Mouse (Mus musculus) CH12.LX (cell line): ENCODE results near the gene Mapre1. TPM values are rescaled to one million over a fixed set of nuclear protein-coding genes. Genes with fewer than 3 reads are reported as not detected.

Experiments
- DNase-seq: peaks from one replicate; pipeline ENCODE4 v3.0.0-alpha.2; 2013; ENCODE audit errors: extremely low read depth
- H3K27ac ChIP-seq: 2 replicates; pipeline ENCODE4 v1.5.1; 2012; ENCODE audit warnings: low read depth, mild to moderate bottlenecking, control low read depth, moderate library complexity; ENCODE audit not compliant: insufficient read depth
- H3K27me3 ChIP-seq: replicated peaks from 2 replicates; pipeline ENCODE3; 2012; ENCODE audit warnings: inconsistent platforms
- H3K36me3 ChIP-seq, 2 experiments: replicated peaks in 1 of 2; 2 replicates each; pipeline versions ENCODE3 to v1.6.1; 2012; ENCODE audit warnings: inconsistent platforms in 1 of 2, low read length in 1 of 2, mild to moderate bottlenecking in 1 of 2, mixed read lengths in 1 of 2, moderate library complexity in 1 of 2; ENCODE audit not compliant: control insufficient read depth in 1 of 2, insufficient read depth in 1 of 2
- H3K4me1 ChIP-seq, 2 experiments: 2 replicates each; pipeline ENCODE4 v1.6.1; 2012; ENCODE audit warnings: inconsistent platforms in 1 of 2, moderate library complexity in 1 of 2; ENCODE audit not compliant: insufficient read depth in 2 of 2, control insufficient read depth in 1 of 2
- H3K4me2 ChIP-seq: 2 replicates; pipeline ENCODE4 v1.6.1; 2012; ENCODE audit warnings: low read depth, mild to moderate bottlenecking, control low read depth; ENCODE audit not compliant: poor library complexity, insufficient read depth, severe bottlenecking
- H3K4me3 ChIP-seq, 3 experiments: fragments of 150-350 bp in 1 of 3; sonication (generic) in 1 of 3; replicated peaks in 1 of 3; 2 replicates each; pipeline versions ENCODE3 to v1.5.1; 2011 to 2012; ENCODE audit warnings: low read depth in 2 of 3, low read length in 2 of 3, mild to moderate bottlenecking in 2 of 3, moderate library complexity in 2 of 3, control low read depth in 1 of 3, improper control_type of control experiment in 1 of 3, inconsistent platforms in 1 of 3, mixed read lengths in 1 of 3; ENCODE audit not compliant: poor library complexity in 1 of 3
- H3K79me2 ChIP-seq: replicated peaks from 2 replicates; pipeline ENCODE4 v1.6.1; 2012; ENCODE audit warnings: mild to moderate bottlenecking, moderate library complexity; ENCODE audit not compliant: control insufficient read depth, poor library complexity, insufficient read depth, severe bottlenecking; ENCODE audit errors: extremely low read depth
- H3K9ac ChIP-seq: 2 replicates; pipeline ENCODE4 v1.6.1; 2012; ENCODE audit warnings: low read depth, mild to moderate bottlenecking, control low read depth, moderate library complexity; ENCODE audit not compliant: insufficient read depth
- H3K9me3 ChIP-seq: replicated peaks from 2 replicates; pipeline ENCODE3; 2012; ENCODE audit warnings: low read length, inconsistent platforms, mixed read lengths
- CHD1 ChIP-seq: IDR thresholded peaks from 2 replicates; pipeline ENCODE4 v1.6.1; 2012; ENCODE audit warnings: low read depth, low read length, improper control_type of control experiment, inconsistent platforms
- CHD2 ChIP-seq: IDR thresholded peaks from 2 replicates; pipeline ENCODE4 v1.6.1; 2011; ENCODE audit warnings: low read length, improper control_type of control experiment
- CTCF ChIP-seq, 2 experiments: IDR thresholded peaks in 1 of 2; conservative IDR thresholded peaks in 1 of 2; 2 replicates each; pipeline ENCODE4 v1.5.1; 2011 to 2012; ENCODE audit warnings: low read depth in 2 of 2, low read length in 2 of 2, improper control_type of control experiment in 1 of 2, inconsistent platforms in 1 of 2, mild to moderate bottlenecking in 1 of 2, moderate library complexity in 1 of 2
- ETS1 ChIP-seq: conservative IDR thresholded peaks from 2 replicates; pipeline ENCODE4 v1.6.1; 2012; ENCODE audit warnings: low read depth, mild to moderate bottlenecking, inconsistent platforms, low read length, improper control_type of control experiment, moderate library complexity
- JUND ChIP-seq: conservative IDR thresholded peaks from 2 replicates; pipeline ENCODE4 v1.6.1; 2011; ENCODE audit warnings: low read depth, low read length, improper control_type of control experiment
- MAX ChIP-seq: IDR thresholded peaks from 2 replicates; pipeline ENCODE4 v1.6.1; 2011; ENCODE audit warnings: low read length, improper control_type of control experiment
- MAZ ChIP-seq: IDR thresholded peaks from 2 replicates; pipeline ENCODE4 v1.6.1; 2012; ENCODE audit warnings: low read depth, mild to moderate bottlenecking, inconsistent platforms, low read length, improper control_type of control experiment, moderate library complexity
- MYC ChIP-seq: IDR thresholded peaks from 2 replicates; pipeline ENCODE4 v1.6.1; 2011; ENCODE audit warnings: low read depth, mild to moderate bottlenecking, improper control_type of control experiment, low read length
- NELFE ChIP-seq: IDR thresholded peaks from 2 replicates; pipeline ENCODE4 v1.6.1; 2011; ENCODE audit warnings: low read depth, low read length, improper control_type of control experiment
- NRF1 ChIP-seq: IDR thresholded peaks from 2 replicates; pipeline ENCODE4 v1.6.1; 2014; ENCODE audit warnings: low read depth, mild to moderate bottlenecking, inconsistent platforms, low read length, improper control_type of control experiment, moderate library complexity
- RAD21 ChIP-seq: IDR thresholded peaks from 2 replicates; pipeline ENCODE4 v1.6.1; 2011; ENCODE audit warnings: low read depth, mild to moderate bottlenecking, low read length, improper control_type of control experiment, moderate library complexity
- RCOR1 ChIP-seq: conservative IDR thresholded peaks from 2 replicates; pipeline ENCODE4 v1.6.1; 2012; ENCODE audit warnings: low read depth, mild to moderate bottlenecking, inconsistent platforms, low read length, improper control_type of control experiment
- SMC3 ChIP-seq: IDR thresholded peaks from 2 replicates; pipeline ENCODE4 v1.6.1; 2011; ENCODE audit warnings: low read depth, low read length, improper control_type of control experiment
- TBP ChIP-seq: conservative IDR thresholded peaks from 2 replicates; pipeline ENCODE4 v1.6.1; 2011; ENCODE audit warnings: low read depth, low read length, improper control_type of control experiment
- TCF12 ChIP-seq: IDR thresholded peaks from 2 replicates; pipeline ENCODE4 v1.6.1; 2014; ENCODE audit warnings: low read depth, mild to moderate bottlenecking, inconsistent platforms, low read length, improper control_type of control experiment
- ZC3H11A ChIP-seq: IDR thresholded peaks from 2 replicates; pipeline ENCODE4 v1.6.1; 2012; ENCODE audit warnings: low read depth, mild to moderate bottlenecking, inconsistent platforms, low read length, improper control_type of control experiment
- ZKSCAN1 ChIP-seq: IDR thresholded peaks from 2 replicates; pipeline ENCODE4 v1.6.1; 2012; ENCODE audit warnings: low read depth, inconsistent platforms, low read length, improper control_type of control experiment, borderline replicate concordance
- ZNF384 ChIP-seq: IDR thresholded peaks from 2 replicates; pipeline ENCODE4 v1.6.1; 2012; ENCODE audit warnings: low read depth, low read length, improper control_type of control experiment, inconsistent platforms
- dilution Hi-C: fragments of 300-500 bp; cut with MboI; formaldehyde crosslinking; loops from 2 replicates; pipeline ENCODE4 v1.14.3; 2020; ENCODE audit warnings: low sequenced_read_pairs; ENCODE audit not compliant: extremely low pct_unique_long_range_greater_than_20kb, extremely low pct_ligation_motif_present
- in situ Hi-C: fragments of 300-500 bp; cut with MboI; formaldehyde crosslinking; loops from 3 replicates; pipeline ENCODE4 v1.14.3; 2019; ENCODE audit warnings: low sequenced_read_pairs, low pct_ligation_motif_present, low pct_unique_long_range_greater_than_20kb, mixed read lengths
- polyA plus RNA-seq: library from polyadenylated mRNA; unstranded; fragments of >175 nt; gene quantifications from 2 replicates; pipeline ENCODE4 v1.2.1, GENCODE M21; 2012; ENCODE audit warnings: low read depth; ENCODE audit not compliant: insufficient read length
- total RNA-seq, 2 experiments: library from RNA; depleted of rRNA; stranded (reverse); fragments of 300-350 nt in 1 of 2; fragments of >200 nt in 1 of 2; gene quantifications; 2 replicates each; pipeline ENCODE4 v1.2.3; 2012 to 2014

The Mapre1 gene
- total and polyA plus RNA-seq, 3 experiments, result 30.8 to 136 (median 134) TPM

DNA sequence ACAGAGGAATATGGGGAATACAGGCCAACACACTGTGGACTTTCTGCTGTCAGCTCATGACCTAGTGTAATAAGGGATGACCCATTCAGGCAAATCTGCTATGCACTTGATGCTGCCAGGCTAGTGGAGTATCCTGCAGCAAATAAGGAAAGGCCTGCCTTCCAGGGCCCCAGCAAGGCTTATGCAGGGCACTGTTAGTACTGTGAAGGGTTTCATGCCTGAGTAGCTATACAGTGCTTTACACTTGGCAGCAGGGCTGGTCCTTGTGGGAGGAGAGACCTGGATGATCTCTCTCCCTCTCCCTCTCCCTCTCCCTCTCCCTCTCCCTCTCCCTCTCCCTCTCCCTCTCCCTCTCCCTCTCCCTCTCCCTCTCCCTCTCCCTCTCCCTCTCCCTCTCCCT, 52.3 kb downstream of the Mapre1 start:
- dilution Hi-C loops, result no loop called here
- Histone ChIP-seq H3K36me3 (no peaks in the 10 kb centered on the region), H3K4me3 (no peak overlapping the region), H3K79me2 (no peaks in the 10 kb centered on the region), H3K4me2 (no peak overlapping the region), H3K9ac (no peak overlapping the region), H3K27ac (no peak overlapping the region), H3K27me3 (peaks cover 6% of the 10 kb centered on the region), H3K9me3 (no peaks in the 10 kb centered on the region), H3K4me1 (no peaks in the 10 kb centered on the region)
- TF ChIP-seq ZKSCAN1 (no peak), CHD1 (no peak), SMC3 (no peak), JUND (no peak), ZNF384 (no peak), NRF1 (no peak), CHD2 (no peak), TBP (no peak), MAZ (no peak)
- DNase-seq, result no peak
- in situ Hi-C loops, result loop anchor here (5.0 kb wide), 1 partner anchor 81 kb away; no protein-coding TSS in a partner anchor

DNA sequence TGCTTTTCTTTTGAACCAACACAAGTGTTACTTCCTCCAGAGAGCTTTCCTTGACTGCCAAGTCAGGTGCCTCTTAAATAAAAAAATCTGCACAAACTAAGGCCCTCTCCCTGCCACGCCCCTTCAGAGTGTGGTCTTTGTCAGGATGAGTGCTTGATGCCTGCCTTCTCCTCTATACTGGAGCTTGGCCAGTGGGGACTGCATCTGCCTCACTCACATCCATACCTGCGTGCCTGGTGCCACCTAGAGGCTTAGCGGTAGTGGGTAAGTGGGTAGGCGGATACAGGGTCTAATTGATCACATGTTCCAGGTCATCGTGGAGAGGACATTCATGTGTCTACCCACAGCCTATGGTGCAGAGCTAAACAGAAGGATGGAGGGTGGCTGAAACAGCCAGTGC, 54.0 kb downstream of the Mapre1 start:
- dilution Hi-C loops, result no loop called here
- no peaks in the 10 kb centered on the region for H3K79me2 ChIP-seq
- H3K4me2 ChIP-seq, result no peak overlapping the region
- H3K4me1 ChIP-seq, result no peaks in the 10 kb centered on the region
- in situ Hi-C loops, result no loop called here
- TF ChIP-seq MAX, result peak; percentile 20; the same call in 1 of the 2 replicates
- TF ChIP-seq RCOR1, result no peak
- no peak for TF ChIP-seq TCF12
- TF ChIP-seq MYC, result 0 out of 2 replicates have a peak, but pooled peaks have one; percentile 20
- TF ChIP-seq ZNF384, result no peak
- peak; percentile 27; the same call in 1 of the 2 replicates for TF ChIP-seq NELFE
- TF ChIP-seq SMC3, result peak; percentile 83
- peak; percentile 91 for TF ChIP-seq RAD21
- peak; percentile 46 for TF ChIP-seq ZC3H11A
- no peak for TF ChIP-seq ETS1
- peak in 1 of 2 experiments; percentile 93; a peak in 3 of 4 replicates for TF ChIP-seq CTCF (conservative IDR thresholded peaks at IDR 0.05 in 1 of 2, IDR thresholded peaks at IDR 0.05 in 1 of 2; ENCODE audit: low read depth in 2 of 2, low read length in 2 of 2)
- peaks cover 12% of the 10 kb centered on the region for H3K27me3 ChIP-seq
- H3K4me3 ChIP-seq, result no peak overlapping the region
- H3K27ac ChIP-seq, result no peak overlapping the region
- DNase-seq, result peak; percentile 43
- H3K9me3 ChIP-seq, result no peaks in the 10 kb centered on the region
- H3K36me3 ChIP-seq, result no peaks in the 10 kb centered on the region
- no peak overlapping the region for H3K9ac ChIP-seq
